Mouse (Mus musculus): Measurements from ENCODE around the gene Fate1. TPM values are rescaled to one million over a fixed set of nuclear protein-coding genes. Genes with fewer than 3 reads are reported as not detected.

Fate1 gene
- total RNA-seq, 2 experiments from 2014 or later, result 0.42 TPM

Other genes starting within 250 kb of the Fate1 start
- gene Vma21, start 157.1 kb upstream of the Fate1 start, total RNA-seq (2021), result 10 to 100 TPM; 33.5 to 35.4 TPM
- under 1 TPM; 0.42 to 0.91 TPM for gene Gm1141, start 52.0 kb upstream of the Fate1 start, total RNA-seq (2021)
- 10 to 100 TPM; 34.8 to 40.8 TPM for gene Prrg3, start 10.4 kb upstream of the Fate1 start, total RNA-seq (2021)
- under 1 TPM; 0.35 to 0.40 TPM for gene Cnga2, start 18.9 kb downstream of the Fate1 start, total RNA-seq (2021)
- gene Magea4, start 249.0 kb downstream of the Fate1 start, total RNA-seq (2021), result not detected